Mouse (Mus musculus): ENCODE data around the gene Clcnkb.

The Clcnkb gene

GRCm38 (mm10) chr4:141420192-141420829 lies 4.5 kb upstream of the Clcnkb start, which contains the start of gene Hspb7:
Hspb7 (plus strand) TSS chr4:141420779.
- in situ Hi-C loops (cut with MboI; ENCODE audit: low pct_unique_long_range_greater_than_20kb in 1 of 2, low sequenced_read_pairs in 2 of 2, unreplicated experiment in 1 of 2) = no loop called here

DNA sequence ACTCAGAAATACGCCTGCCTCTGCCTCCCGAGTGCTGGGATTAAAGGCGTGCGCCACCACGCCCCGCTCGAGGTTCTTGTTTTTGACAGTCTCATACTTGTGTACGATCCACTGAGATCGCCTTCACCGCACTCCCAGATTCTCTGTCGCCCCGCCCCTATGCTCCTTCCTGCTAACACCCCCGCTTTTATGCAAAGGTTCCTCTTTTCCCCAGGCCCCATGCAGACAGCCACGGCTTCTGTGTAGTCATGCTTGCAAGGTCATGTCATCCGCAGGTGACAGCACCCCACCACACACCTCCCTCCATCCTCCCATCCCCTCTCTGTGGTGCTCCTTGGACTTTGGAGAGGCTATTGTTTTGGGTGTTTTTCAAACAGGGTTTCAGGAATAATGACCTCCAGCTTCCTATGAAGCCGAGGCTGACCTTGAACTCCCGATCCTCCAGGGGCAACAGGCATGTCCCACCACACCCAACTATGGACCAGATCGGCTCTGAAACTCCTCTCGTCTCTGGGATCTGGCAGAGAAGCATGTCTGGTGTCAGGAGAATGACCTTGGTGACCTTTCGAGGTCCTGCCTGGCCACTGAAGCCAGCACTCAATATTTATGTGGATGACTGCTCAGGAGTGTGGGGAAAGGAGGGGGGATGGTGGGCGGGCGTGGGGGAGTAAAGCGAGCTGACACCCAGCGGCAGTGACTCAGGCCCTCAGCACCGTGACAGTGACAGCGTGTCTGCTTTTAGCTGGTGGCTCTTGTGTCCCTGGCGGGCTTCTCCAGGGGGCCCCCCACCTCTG lies 3.8 kb upstream of the Clcnkb start:
- in situ Hi-C loops (cut with MboI; ENCODE audit: low pct_unique_long_range_greater_than_20kb in 1 of 2, low sequenced_read_pairs in 2 of 2, unreplicated experiment in 1 of 2) = no loop called here

- in situ Hi-C loops (cut with MboI; ENCODE audit: low pct_unique_long_range_greater_than_20kb in 1 of 2, low sequenced_read_pairs in 2 of 2, unreplicated experiment in 1 of 2) = no loop called here
These were observed 4.3 kb downstream of the Clcnkb start for GRCm38 (mm10) chr4:141411430-141411992.

DNA sequence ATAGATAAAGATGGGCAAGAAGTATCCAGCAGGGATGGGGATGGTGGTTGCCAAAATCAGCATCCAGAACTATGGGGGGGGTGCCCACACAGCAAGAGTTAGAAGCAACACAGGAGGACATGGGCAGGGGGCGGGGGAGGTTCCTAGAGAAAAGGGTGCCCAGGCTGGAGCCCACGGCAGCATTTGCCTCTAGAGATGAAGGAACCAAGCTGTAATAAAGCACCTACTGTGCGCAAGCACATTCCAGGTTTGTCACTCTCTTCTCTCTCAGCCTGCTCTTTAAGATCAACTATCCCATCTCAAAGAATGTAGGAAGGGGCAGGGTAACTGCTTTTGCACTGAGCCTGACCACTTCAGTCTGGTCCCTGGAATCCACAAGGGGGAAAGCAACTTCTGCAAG lies 7.2 kb downstream of the Clcnkb start:
- in situ Hi-C loops (cut with MboI; ENCODE audit: low pct_unique_long_range_greater_than_20kb in 1 of 2, low sequenced_read_pairs in 2 of 2, unreplicated experiment in 1 of 2) = loop anchor here (5.0 to 10.0 kb wide), 3 partner anchors 56 to 186 kb away; no protein-coding TSS in a partner anchor

GRCm38 (mm10) chr4:141406516-141407299 lies 9.1 kb downstream of the Clcnkb start:
- in situ Hi-C loops (cut with MboI; ENCODE audit: low pct_unique_long_range_greater_than_20kb in 1 of 2, low sequenced_read_pairs in 2 of 2, unreplicated experiment in 1 of 2) = loop anchor here (5.0 to 10.0 kb wide), 3 partner anchors 58 to 188 kb away; no protein-coding TSS in a partner anchor

DNA sequence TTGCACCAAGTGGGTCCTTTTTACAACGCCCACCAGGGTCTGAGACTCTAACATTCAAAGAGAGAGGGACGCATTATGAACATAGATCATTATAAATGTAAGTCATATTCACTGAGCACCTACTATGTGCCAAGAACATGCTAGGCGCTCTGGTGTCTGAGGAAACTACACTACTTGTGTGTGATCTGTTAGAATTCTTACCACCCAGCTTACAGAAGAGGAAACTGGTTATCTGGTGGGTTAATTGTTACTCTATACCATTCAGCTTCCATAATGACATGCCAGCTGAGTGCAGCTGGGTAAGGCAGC lies 10.5 kb downstream of the Clcnkb start:
- in situ Hi-C loops (cut with MboI; ENCODE audit: low pct_unique_long_range_greater_than_20kb in 1 of 2, low sequenced_read_pairs in 2 of 2, unreplicated experiment in 1 of 2) = loop anchor here (5.0 to 10.0 kb wide), 3 partner anchors 60 to 190 kb away; no protein-coding TSS in a partner anchor

DNA sequence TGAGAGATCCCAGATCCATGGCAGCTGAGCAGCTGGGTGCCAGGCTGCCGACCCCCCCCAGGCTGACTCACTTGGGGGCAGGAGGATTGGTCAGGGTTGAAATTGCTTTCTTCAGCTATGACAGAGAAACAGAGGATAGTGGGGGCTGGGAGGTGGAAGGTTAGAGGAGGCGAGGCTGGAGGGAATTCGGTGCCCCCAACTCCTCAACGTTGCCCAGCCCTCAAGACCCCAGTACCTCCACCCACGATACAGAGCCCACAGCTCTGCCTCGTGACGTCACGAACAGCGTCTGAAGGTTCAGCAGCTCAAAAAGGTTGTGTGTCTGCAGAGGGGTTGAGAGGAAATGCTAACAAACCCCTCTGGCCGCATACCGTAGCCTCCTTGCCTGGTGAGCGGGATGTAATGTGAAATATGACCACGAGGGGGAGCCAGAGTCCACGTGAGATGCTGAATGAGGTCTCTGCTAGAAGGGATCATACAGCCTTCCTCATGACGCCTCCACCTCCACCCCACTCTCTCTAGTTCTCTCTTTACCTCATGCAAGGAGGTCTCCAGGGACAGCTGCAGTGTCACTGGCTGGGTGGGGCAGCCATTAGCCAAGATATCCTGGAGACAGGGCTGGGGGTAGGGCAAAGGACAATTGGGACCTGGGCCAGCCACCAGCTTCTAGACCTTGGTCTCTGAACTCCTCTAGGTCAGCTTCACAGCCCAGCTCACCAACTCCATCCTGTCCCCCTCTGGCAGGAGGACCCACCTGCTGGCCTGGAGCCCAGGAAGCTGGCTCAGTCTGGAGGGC lies 11.1 kb downstream of the Clcnkb start:
- in situ Hi-C loops (cut with MboI; ENCODE audit: low pct_unique_long_range_greater_than_20kb in 1 of 2, low sequenced_read_pairs in 2 of 2, unreplicated experiment in 1 of 2) = loop anchor here (5.0 to 10.0 kb wide), 3 partner anchors 60 to 190 kb away; no protein-coding TSS in a partner anchor

GRCm38 (mm10) chr4:141400171-141400570 lies 15.6 kb downstream of the Clcnkb start:
- in situ Hi-C loops (cut with MboI; ENCODE audit: low pct_unique_long_range_greater_than_20kb in 1 of 2, low sequenced_read_pairs in 2 of 2, unreplicated experiment in 1 of 2) = loop anchor here (10.0 kb wide), 2 partner anchors 65 to 195 kb away; no protein-coding TSS in a partner anchor

DNA sequence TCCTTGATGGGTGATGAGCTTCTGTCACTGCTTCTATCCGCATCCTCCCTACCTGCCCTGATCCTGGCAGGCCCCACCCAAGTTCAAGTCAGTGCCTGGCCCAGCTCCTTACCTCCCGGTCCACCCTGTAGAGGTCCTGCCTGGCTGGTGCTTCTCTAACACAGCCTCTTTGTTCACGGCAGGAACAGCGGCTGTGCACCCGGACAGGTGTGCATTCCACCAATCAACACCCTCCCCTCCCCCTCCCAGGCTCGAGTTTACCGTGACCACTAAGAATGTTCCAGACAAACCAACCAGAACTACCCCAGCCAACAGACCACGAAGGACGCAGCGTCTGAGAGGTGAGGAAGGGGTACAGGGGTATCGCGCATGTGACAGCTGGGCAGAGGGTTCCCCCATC lies 17.3 kb downstream of the Clcnkb start, which contains the start of gene Clcnka:
TSS of gene Clcnka (minus strand) at position 180 of the 400 bp plus-strand sequence.
- in situ Hi-C loops (cut with MboI; ENCODE audit: low pct_unique_long_range_greater_than_20kb in 1 of 2, low sequenced_read_pairs in 2 of 2, unreplicated experiment in 1 of 2) = no loop called here

- in situ Hi-C loops (cut with MboI; ENCODE audit: low pct_unique_long_range_greater_than_20kb in 1 of 2, low sequenced_read_pairs in 2 of 2, unreplicated experiment in 1 of 2) = no loop called here
These were observed 18.0 kb downstream of the Clcnkb start for GRCm38 (mm10) chr4:141397861-141398260.

GRCm38 (mm10) chr4:141394751-141395150 lies 21.1 kb downstream of the Clcnkb start:
- in situ Hi-C loops (cut with MboI; ENCODE audit: low pct_unique_long_range_greater_than_20kb in 1 of 2, low sequenced_read_pairs in 2 of 2, unreplicated experiment in 1 of 2) = loop anchor here in 1 of 2 experiments (5.0 kb wide), 1 partner anchor 88 kb away; no protein-coding TSS in a partner anchor

- in situ Hi-C loops (cut with MboI; ENCODE audit: low pct_unique_long_range_greater_than_20kb in 1 of 2, low sequenced_read_pairs in 2 of 2, unreplicated experiment in 1 of 2) = loop anchor here in 1 of 2 experiments (5.0 kb wide), 1 partner anchor 91 kb away; no protein-coding TSS in a partner anchor
These were observed 24.5 kb downstream of the Clcnkb start for GRCm38 (mm10) chr4:141391293-141391692.

- in situ Hi-C loops (cut with MboI; ENCODE audit: low pct_unique_long_range_greater_than_20kb in 1 of 2, low sequenced_read_pairs in 2 of 2, unreplicated experiment in 1 of 2) = loop anchor here in 1 of 2 experiments (5.0 kb wide), 1 partner anchor 93 kb away; no protein-coding TSS in a partner anchor
These were observed 26.3 kb downstream of the Clcnkb start for GRCm38 (mm10) chr4:141389366-141390150.

DNA sequence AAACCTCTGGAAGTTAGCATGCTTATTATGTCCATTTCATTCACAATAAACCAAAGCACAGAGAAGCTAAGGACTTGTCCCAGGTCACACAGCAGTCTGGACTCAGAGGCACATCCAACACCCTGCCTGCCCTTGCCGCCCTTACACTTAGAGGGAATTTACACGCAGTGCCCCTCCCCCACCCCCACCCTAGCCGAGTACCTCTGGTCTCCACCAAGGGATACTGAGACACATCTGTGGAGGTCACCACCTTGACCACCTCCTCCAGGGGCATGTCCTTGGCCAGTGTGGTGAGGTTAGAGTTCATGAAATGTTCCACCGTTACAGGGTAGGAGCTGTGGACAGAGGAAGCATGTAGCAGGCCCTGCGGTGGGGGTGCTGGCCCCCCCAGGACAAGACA lies 27.9 kb downstream of the Clcnkb start:
- in situ Hi-C loops (cut with MboI; ENCODE audit: low pct_unique_long_range_greater_than_20kb in 1 of 2, low sequenced_read_pairs in 2 of 2, unreplicated experiment in 1 of 2) = no loop called here

DNA sequence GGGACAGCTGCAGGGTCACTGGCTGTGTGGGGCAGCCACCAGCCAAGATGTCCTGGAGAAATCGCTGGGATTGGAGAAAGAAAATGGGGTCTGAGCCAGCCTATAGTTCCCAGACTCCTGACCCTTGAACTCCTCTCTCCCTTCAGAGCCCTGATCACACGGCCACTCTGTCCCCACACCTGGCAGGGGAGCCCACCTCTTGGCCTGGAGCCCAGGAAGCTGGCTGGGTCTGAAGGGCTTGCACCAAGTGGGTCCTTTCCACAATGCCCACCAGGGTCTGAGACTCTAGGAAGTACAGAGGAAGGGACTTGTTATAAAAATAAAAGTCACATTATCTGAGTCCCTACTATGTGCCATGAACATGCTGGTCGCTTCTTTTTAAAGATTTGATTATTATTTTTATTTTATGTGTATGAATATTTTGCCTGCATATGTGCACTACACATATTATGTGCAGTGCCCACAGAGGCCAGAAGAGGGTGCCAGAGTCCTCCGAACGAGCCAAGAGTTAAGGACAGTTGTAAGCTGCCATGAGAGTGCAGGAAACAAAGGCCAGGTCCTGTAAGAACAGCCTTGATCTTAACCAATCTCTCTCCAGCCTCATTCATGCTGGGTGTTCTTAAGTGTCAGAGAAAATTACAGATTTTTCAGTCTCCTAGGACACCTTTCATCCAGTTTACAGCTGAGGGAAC lies 28.6 kb downstream of the Clcnkb start:
- in situ Hi-C loops (cut with MboI; ENCODE audit: low pct_unique_long_range_greater_than_20kb in 1 of 2, low sequenced_read_pairs in 2 of 2, unreplicated experiment in 1 of 2) = no loop called here

GRCm38 (mm10) chr4:141386150-141386549 lies 29.7 kb downstream of the Clcnkb start:
- in situ Hi-C loops (cut with MboI; ENCODE audit: low pct_unique_long_range_greater_than_20kb in 1 of 2, low sequenced_read_pairs in 2 of 2, unreplicated experiment in 1 of 2) = no loop called here
